Mouse (Mus musculus): ENCODE measurements at regions not wholly inside any gene's neighbourhood (a gene's known extent, or its start where the extent isn't known, plus 50 kb on each side); places are given as distances from the start of the nearest gene placed in this dataset.

DNA sequence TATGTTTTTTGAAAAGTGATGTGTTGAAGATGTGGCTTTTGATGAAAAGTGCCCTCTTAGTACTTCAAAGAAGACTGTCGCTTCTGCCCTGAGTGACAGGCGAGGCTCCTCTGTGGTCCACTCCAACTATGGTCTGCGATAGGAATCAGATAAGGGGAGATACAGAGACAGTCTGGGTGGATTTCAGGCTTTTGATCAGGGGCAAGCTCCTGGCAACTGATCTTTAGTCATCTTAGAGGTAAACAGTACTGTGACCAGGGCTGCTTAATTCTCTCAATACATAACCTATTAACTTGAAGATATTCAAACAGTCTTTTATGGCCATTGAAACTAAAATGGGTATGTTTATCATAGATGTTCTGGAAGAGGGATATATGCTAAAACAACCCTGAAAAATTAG lies 335.6 kb upstream of the Arglu1 start:
- Histone ChIP-seq H3K27me3 (replicated peaks) (no peaks in the 10 kb centered on the region), H3K79me2 (replicated peaks; ENCODE audit: control insufficient read depth, extremely low read depth, insufficient read depth, poor library complexity, severe bottlenecking) (no peaks in the 10 kb centered on the region), H3K9me3 (replicated peaks; ENCODE audit: low read length) (peaks cover 65% of the 10 kb centered on the region), H3K4me2 (ENCODE audit: insufficient read depth, low read depth, poor library complexity, severe bottlenecking) (no peak overlapping the region), H3K36me3 (replicated peaks in 1 of 2; ENCODE audit: control insufficient read depth in 1 of 2, insufficient read depth in 1 of 2, low read length in 1 of 2) (no peaks in the 10 kb centered on the region), H3K9ac (ENCODE audit: insufficient read depth, low read depth) (no peak overlapping the region), H3K4me3 (replicated peaks in 1 of 3; ENCODE audit: low read depth in 2 of 3, low read length in 2 of 3, poor library complexity in 1 of 3) (no peak overlapping the region), H3K4me1 (ENCODE audit: control insufficient read depth in 1 of 2, insufficient read depth in 2 of 2) (no peaks in the 10 kb centered on the region), H3K27ac (ENCODE audit: insufficient read depth, low read depth) (no peak overlapping the region)
- no peak for TF ChIP-seq ZC3H11A (IDR thresholded peaks at IDR 0.05; ENCODE audit: low read depth, low read length)
- TF ChIP-seq JUND (conservative IDR thresholded peaks at IDR 0.05; ENCODE audit: low read depth, low read length): no peak
- TF ChIP-seq SIN3A (IDR thresholded peaks at IDR 0.05; ENCODE audit: low read length): no peak
- no peak for TF ChIP-seq NELFE (IDR thresholded peaks at IDR 0.05; ENCODE audit: low read depth, low read length)
- TF ChIP-seq JUN (IDR thresholded peaks at IDR 0.05; ENCODE audit: insufficient read depth, low read depth, low read length): no peak
- no peak for TF ChIP-seq TBP (conservative IDR thresholded peaks at IDR 0.05; ENCODE audit: low read depth, low read length)
- TF ChIP-seq EP300 (IDR thresholded peaks at IDR 0.05; ENCODE audit: low read length): no peak
- no peak for TF ChIP-seq CTCF (conservative IDR thresholded peaks at IDR 0.05 in 1 of 2, IDR thresholded peaks at IDR 0.05 in 1 of 2; ENCODE audit: low read depth in 2 of 2, low read length in 2 of 2)
- TF ChIP-seq MAZ (IDR thresholded peaks at IDR 0.05; ENCODE audit: low read depth, low read length): no peak
- no peak for TF ChIP-seq POLR2A (IDR thresholded peaks at IDR 0.05; ENCODE audit: low read depth, low read length)
- TF ChIP-seq ZNF384 (IDR thresholded peaks at IDR 0.05; ENCODE audit: low read depth, low read length): no peak
- no peak for TF ChIP-seq IRF4 (IDR thresholded peaks at IDR 0.05; ENCODE audit: low read depth, low read length)
- no peak for TF ChIP-seq PAX5 (IDR thresholded peaks at IDR 0.05; ENCODE audit: low read length)
- no peak for TF ChIP-seq KAT2A (IDR thresholded peaks at IDR 0.05; ENCODE audit: insufficient replicate concordance, low read length)
- TF ChIP-seq SMC3 (IDR thresholded peaks at IDR 0.05; ENCODE audit: low read depth, low read length): no peak
- TF ChIP-seq MEF2A (IDR thresholded peaks at IDR 0.05; ENCODE audit: borderline replicate concordance, low read depth, low read length): no peak
- no peak for TF ChIP-seq RCOR1 (conservative IDR thresholded peaks at IDR 0.05; ENCODE audit: low read depth, low read length)
- no peak for TF ChIP-seq ZKSCAN1 (IDR thresholded peaks at IDR 0.05; ENCODE audit: borderline replicate concordance, low read depth, low read length)
- in situ Hi-C loops (cut with MboI; ENCODE audit: low pct_ligation_motif_present, low pct_unique_long_range_greater_than_20kb, low sequenced_read_pairs) (no loop called here), dilution Hi-C loops (cut with MboI; ENCODE audit: extremely low pct_ligation_motif_present, extremely low pct_unique_long_range_greater_than_20kb, low sequenced_read_pairs) (no loop called here)
- DNase-seq (ENCODE audit: extremely low read depth): no peak

DNA sequence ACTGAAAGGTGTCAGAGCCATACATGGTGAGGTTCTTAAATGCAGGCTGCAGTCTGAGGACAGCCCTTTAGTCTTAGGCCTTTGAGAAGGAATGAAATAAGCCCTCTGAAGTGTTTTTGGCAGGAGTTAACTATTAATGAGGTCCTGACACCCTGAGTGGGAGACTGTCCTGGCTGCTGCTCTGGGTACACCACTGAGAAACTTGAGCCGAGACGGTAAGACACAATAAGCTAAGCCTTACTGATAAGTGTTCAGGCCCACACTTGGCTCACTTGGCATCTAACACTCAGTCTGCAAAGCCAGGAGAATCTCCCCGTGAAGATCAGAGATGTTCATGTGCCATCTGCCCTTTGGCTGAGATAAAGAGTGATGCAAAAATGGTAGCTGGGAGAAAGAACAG lies 335.1 kb upstream of the Arglu1 start:
- H3K9ac ChIP-seq (ENCODE audit: insufficient read depth, low read depth): no peak overlapping the region
- no peak overlapping the region for H3K4me2 ChIP-seq (ENCODE audit: insufficient read depth, low read depth, poor library complexity, severe bottlenecking)
- no peak for TF ChIP-seq ZC3H11A (IDR thresholded peaks at IDR 0.05; ENCODE audit: low read depth, low read length)
- no peak for DNase-seq (ENCODE audit: extremely low read depth)
- H3K36me3 ChIP-seq (replicated peaks in 1 of 2; ENCODE audit: control insufficient read depth in 1 of 2, insufficient read depth in 1 of 2, low read length in 1 of 2): no peaks in the 10 kb centered on the region
- H3K27me3 ChIP-seq (replicated peaks): no peaks in the 10 kb centered on the region
- H3K4me1 ChIP-seq (ENCODE audit: control insufficient read depth in 1 of 2, insufficient read depth in 2 of 2): no peaks in the 10 kb centered on the region
- no peak overlapping the region for H3K4me3 ChIP-seq (replicated peaks in 1 of 3; ENCODE audit: low read depth in 2 of 3, low read length in 2 of 3, poor library complexity in 1 of 3)
- H3K9me3 ChIP-seq (replicated peaks; ENCODE audit: low read length): peaks cover 65% of the 10 kb centered on the region
- no peak overlapping the region for H3K27ac ChIP-seq (ENCODE audit: insufficient read depth, low read depth)
- H3K79me2 ChIP-seq (replicated peaks; ENCODE audit: control insufficient read depth, extremely low read depth, insufficient read depth, poor library complexity, severe bottlenecking): no peaks in the 10 kb centered on the region
- dilution Hi-C loops (cut with MboI; ENCODE audit: extremely low pct_ligation_motif_present, extremely low pct_unique_long_range_greater_than_20kb, low sequenced_read_pairs) (no loop called here), in situ Hi-C loops (cut with MboI; ENCODE audit: low pct_ligation_motif_present, low pct_unique_long_range_greater_than_20kb, low sequenced_read_pairs) (no loop called here)

All from CH12.LX (cell line).